Mouse (Mus musculus): ENCODE measurements at regions not wholly inside any gene's neighbourhood (a gene's known extent, or its start where the extent isn't known, plus 50 kb on each side); places are given as distances from the start of the nearest gene placed in this dataset.

GRCm38 (mm10) chr2:79585022-79585774 is 50.0 kb upstream of the Itprid2 start:
- TF ChIP-seq HCFC1 (IDR thresholded peaks at IDR 0.05; ENCODE audit: borderline replicate concordance, insufficient read depth, low read length) (no peak), CHD2 (IDR thresholded peaks at IDR 0.05; ENCODE audit: low read depth, low read length) (no peak), MAFK (IDR thresholded peaks at IDR 0.05; ENCODE audit: insufficient read depth, low read depth, low read length) (no peak), ZNF384 (IDR thresholded peaks at IDR 0.05; ENCODE audit: low read depth, low read length) (no peak)

All from ES-E14 (cell line).